Mouse (Mus musculus): ENCODE measurements at regions not wholly inside any gene's neighbourhood (a gene's known extent, or its start where the extent isn't known, plus 50 kb on each side); places are given as distances from the start of the nearest gene placed in this dataset.

DNA sequence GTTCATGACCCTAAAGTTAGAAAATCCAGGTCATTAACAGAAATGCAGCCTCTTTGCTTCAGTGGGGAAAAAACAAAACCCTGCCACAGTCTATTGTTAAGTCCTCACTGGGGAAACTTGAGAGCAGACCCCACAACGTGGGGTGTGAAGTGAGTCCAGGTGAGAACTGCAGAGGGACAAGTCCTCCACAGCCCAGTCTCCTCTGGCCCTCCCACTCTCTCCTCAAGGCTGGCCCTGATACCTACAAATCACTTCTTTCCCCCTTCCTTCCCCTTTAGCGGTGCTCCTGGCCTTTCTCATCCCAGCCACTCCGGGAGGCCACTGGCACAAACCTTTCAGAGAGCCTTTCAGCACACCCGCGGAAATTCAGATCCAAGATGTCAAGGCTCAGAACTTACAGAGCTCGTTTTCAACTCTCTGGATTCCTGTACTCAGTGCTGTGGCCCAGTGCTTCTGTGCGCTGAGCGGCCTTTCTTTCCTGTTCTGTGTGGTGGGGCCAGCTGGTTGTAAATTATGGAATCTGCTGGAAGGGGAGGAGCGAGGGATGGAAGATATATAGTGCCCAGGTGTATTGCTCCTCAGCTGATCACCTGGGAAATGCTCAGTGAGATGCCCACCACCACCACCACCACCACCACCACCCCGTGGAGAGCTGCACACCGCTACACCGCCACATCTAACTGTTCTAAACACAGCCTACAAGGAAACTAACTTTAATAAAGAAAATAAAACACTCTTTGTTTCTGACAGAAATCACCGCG lies 566.8 kb downstream of the 1700064H15Rik start:
- DNase-seq (ENCODE audit: low spot score in 2 of 2) = peak in 1 of 2 experiments; percentile 20

DNA sequence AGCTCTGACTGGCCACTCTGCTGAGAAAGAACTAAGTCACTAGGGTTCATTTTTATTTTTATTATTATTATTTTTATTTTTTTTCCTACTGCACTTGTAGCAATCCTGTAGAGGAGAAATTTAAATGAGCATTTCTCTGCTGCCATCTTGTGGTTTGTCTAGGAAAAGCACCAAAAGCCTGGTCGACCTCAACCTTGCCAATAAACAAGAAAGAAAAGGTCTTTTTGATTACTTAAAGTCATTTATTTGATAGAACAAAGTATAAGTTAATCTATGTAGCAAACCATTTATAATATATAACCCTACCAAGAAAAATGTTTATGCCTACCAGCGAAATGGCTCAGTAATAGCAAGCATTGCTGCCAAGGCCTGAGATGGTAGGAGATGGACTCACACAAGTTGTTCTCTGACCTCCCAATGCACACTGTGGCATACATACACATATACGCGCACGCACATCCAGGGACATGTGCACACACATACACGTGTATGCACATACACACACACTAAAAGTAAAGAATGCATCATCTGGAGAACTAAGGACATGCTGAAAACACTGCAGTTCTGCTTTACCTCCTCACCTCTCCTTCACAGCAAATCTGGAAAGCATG lies 566.1 kb downstream of the 1700064H15Rik start:
- DNase-seq (ENCODE audit: low spot score in 2 of 2) = peak; percentile 67 to 79

DNA sequence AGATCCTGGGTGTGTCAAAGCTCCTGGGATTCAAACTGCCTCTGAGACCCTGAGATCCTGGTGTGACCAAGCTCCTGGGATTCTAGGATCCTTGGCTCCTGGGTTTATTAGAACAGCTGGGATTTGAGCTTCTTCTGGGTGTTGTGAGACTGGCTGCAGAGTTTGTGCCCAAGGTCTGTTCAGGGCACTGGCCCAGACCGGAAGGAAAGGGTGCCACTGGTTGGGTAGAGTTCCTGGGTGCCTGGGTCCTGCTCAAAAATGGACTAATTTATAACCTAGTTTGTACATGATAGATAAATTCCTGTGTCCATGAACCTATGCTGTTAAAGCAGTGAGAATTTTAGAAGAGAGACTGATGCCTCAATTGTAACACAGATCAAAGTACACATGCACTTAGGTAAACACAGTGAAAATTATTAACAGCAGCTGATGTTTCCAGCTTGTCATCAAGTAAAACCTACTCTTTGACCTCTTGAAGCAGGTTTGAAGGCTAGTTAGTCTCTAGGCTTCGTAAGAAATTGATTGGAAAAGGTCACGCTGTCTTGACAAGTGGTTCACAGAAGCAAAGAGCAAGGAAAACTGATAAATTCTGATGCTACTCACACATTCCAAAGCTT lies 561.2 kb downstream of the 1700064H15Rik start:
- DNase-seq (ENCODE audit: low spot score in 2 of 2) = no peak

Measured in layer of hippocampus, postnatal 10 days (tissue).